Mouse (Mus musculus): ENCODE results near the gene Noxred1.
"Not testable (repeated sequence)": the region's sequence is repeated elsewhere in the genome, so short reads cannot be mapped to it uniquely, and the experiment has no call there.

The Noxred1 gene

DNA sequence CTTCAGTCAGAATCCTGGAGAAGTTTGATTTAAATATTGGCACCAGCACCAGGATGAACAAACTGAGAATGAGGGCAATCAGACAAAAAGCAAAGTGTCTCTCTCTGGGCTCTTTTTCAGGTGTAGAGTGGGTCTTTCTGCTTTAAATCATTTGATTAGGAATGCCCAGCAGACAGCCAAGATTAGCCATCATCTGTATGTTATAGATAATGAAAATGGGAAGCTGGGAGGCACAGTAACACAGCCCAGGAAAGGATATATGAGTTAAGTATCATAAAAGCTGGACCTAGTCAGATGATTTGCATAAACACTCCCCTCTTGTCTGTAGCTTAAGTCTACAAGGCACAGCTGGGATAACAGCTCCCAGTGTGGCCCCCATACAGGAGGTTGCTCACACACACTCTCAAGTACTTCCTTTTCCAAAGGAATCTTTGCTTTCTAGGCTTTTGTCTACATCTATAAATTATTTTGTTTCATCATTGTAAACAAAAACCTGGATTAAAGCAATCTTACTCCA, 8.1 kb downstream of the Noxred1 start:
- in situ Hi-C loops (cut with MboI, MseI): no loop called here

DNA sequence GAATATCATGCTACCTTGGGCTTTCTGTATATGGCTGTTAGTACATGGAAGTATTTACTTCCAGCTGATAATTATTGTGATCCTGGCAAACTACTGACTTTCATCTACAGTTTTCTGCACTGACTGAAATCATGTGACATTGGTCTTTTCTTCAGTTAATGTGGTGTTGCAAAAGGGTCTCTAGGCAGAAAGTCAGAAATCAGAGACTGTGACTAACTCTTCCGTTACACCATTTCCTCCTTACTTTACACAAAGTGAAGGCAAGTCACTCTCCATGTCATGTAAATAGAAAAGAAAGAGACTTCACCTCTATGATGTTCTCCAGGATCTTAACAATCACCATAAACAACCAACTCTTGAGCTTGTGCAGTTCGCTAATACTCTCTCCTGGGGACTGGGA, 8.9 kb downstream of the Noxred1 start:
- in situ Hi-C loops (cut with MboI, MseI): no loop called here

DNA sequence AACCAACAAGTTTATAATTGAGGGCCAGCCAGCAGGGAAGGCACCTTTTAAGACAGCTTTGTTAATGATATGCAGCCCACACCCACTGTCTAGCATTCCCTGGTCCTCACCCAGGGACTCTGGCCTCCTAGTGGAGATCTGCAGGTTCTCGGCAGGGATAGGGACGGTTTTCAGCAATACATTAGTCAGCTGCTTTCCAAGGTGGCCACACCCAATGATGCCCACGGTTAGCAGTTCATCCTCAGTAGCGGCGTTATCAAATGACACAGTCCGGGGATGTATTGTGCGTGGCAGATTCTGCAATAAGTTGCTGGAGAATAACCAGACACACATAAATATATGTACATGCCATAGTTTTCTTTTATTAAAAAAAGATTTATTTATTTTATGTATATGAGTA, 11.7 kb downstream of the Noxred1 start:
- in situ Hi-C loops (cut with MboI, MseI): no loop called here

DNA sequence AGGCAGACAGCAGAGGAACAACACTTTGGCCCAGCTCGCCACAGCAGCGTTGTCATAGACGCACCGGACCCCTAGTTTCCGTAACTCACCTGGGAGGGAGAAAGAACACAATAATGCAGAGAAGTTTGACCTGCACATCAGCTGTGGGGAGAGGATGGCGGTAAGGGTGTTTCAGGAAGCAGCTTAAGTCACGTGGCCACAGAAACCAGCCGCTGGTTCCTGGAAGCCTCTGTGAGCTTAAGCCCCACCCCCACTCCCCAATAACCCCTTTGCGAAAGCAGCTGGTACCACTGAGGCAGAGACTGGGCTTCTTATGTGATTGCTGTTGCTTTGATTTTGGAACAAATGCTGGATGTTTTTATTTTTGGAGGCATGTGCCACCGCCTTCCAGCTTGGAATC, 13.6 kb downstream of the Noxred1 start:
- in situ Hi-C loops (cut with MboI, MseI): no loop called here

DNA sequence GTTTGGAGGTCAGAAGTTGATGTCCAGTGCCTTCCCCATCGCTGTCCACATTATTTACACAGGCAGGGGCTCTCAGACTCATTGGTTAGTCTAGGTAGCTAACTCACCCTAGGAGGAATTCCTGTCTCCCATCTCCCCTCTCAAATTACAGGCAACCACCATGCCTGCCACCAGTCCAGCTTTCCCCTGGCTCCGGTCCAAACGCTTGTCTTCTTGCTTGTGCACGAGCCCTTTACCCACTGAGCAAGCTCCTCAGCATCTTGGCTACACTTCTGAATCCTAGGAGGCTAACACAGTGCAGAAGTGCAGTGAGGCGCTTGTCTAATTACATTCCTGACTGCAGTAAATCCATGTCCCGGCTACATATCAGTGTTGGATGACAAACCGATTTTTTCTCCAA, 19.2 kb downstream of the Noxred1 start:
- in situ Hi-C loops (cut with MboI, MseI): no loop called here

DNA sequence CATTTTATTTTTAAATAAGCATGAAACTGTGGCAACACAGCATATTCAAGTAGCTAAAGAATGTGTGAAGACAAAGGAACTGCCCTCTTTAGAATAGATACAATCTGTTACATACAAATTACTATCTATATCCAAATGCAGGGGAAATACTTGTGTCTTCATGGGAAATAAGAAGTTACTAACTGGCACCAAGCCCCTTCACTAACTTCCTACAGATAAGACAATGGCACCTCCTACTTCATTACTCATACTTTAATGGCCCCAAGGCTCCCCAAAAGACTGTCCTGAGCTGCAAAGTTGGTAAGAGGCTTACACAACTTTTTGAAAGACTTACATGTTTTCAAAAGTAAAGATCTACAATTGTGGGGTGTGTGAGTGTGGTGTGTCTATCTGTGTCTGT, 20.9 kb downstream of the Noxred1 start:
- in situ Hi-C loops (cut with MboI, MseI): no loop called here

DNA sequence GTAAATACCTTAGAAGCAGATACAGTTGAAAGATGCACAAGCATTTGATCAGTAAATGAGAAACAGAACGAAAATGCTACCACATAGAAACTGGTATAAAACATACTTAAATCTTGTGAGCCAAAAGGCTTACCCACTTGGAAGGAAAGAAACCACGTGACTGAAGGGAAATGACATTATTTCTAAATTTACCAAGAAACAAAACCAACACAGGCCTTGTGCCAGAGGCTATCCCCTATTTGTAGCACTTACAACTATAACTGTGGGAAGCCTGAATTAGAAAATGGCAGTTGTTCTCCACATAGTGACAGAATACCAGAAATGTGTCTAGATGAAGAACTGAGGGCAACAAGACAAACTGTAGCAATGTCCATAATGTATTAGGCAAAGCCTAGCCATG, 22.5 kb downstream of the Noxred1 start:
- in situ Hi-C loops (cut with MboI, MseI): no loop called here

DNA sequence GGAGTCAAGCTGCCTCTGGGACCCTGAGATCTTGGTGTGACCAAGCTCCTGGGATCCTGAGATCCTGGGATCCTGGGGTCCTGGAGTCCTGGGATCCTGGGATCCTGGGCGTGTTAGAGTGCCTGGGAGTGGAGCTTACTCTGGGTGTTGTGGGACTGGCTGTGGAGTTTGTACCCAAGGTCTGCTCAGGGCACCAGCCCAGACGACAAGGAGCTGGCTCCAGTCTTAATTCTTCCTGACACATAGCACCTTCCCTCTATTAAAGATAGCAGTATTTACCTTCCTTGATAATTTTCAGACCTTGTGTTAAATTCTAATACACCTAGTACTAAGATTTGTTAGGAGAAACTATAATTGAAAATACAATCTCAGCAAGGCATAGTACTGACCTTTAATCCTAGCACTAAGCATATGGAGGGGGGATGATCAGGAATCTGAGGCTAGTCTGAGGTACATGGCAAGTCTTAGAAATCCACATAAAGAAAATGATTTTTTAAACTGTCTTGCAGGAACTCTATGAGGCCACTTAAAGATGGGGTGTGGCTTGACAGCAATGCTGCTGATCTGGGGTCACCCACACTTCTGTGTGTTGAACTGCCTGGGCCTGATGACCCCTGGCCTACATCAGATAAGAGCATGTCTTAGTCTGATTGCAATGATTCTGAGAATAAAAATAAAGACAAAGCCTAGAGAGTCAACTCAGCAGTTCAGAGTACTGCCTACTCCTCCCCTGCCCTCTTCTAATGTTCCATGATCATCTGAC, 25.5 kb downstream of the Noxred1 start:
- in situ Hi-C loops (cut with MboI, MseI): loop anchor here (5.0 kb wide), 1 partner anchor 76 kb away; no protein-coding TSS in a partner anchor

DNA sequence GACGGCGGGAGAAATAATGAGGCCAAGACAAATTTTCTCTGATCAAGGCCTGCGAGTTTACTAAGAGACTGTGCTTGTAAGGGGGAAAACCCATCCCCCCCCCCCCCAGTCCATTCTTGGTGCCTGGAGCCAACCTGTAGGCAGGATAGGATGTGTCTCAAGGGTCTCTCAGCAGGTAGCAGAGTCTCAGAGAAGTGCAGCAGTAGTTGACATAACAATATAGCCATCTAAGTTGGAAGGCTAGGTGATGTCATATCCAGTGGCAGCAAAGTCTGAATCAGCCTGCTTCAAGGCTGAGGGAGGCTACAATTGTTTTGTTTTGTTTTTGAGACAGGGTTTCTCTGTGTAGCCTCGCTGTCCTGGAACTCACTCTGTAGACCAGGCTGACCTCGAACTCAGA, 32.7 kb downstream of the Noxred1 start:
- in situ Hi-C loops (cut with MboI, MseI): not testable (repeated sequence)

DNA sequence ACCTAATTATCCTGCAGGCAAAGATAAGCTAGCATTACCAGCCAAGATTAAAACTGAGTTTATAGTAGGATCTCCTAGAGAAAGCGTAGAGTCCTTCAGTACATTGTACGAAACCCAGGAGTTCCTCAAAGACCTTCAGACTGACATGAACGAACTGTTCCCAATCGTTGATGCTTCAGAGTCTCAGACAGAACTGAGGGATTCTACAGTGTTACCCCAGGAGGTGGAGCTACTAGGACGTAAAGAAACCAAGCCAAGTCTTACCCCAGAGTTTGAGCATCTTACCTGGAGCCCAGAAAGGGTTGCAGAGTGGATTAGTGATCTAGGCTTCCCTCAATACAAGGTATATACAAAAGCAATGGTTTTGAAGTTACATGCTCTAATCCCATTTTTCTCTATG, 36.8 kb downstream of the Noxred1 start:
- in situ Hi-C loops (cut with MboI, MseI): no loop called here

DNA sequence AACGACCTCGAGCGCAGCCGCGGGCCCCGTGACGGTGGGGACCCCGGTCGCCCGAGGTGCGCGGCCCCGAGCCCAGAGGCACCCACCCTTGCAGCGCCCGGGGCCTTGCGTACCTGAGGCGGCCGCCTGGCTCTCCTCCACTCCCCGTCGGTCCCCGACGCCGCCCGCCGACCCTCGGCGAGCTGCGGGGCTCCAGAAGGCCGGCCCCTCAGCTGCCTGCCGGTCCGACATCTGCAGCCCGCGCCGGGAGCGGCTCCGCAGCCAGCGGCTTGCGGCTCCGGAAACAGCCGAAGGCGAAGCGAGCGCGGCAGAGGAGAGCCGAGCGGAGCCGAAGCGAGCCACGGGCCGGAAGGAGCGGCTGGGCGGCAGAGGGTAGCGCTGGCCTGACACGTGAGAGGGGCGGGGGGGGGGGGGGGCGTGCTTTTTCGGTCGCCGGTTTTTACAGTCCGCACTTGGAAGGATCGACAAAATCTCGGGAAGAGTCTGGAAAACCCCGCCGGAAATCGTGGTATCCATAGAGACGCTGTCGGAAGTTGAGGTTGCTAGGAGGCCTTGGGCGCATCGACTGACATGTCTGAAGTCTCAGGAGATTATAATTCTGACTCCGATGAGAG, 38.5 kb downstream of the Noxred1 start, which contains the start of gene Tmed8:
Gene Tmed8 (minus strand): TSS at position 482 of the 614 bp plus-strand sequence.
- in situ Hi-C loops (cut with MboI, MseI): loop anchor here (5.0 kb wide), 1 partner anchor 62 kb away; no protein-coding TSS in a partner anchor

DNA sequence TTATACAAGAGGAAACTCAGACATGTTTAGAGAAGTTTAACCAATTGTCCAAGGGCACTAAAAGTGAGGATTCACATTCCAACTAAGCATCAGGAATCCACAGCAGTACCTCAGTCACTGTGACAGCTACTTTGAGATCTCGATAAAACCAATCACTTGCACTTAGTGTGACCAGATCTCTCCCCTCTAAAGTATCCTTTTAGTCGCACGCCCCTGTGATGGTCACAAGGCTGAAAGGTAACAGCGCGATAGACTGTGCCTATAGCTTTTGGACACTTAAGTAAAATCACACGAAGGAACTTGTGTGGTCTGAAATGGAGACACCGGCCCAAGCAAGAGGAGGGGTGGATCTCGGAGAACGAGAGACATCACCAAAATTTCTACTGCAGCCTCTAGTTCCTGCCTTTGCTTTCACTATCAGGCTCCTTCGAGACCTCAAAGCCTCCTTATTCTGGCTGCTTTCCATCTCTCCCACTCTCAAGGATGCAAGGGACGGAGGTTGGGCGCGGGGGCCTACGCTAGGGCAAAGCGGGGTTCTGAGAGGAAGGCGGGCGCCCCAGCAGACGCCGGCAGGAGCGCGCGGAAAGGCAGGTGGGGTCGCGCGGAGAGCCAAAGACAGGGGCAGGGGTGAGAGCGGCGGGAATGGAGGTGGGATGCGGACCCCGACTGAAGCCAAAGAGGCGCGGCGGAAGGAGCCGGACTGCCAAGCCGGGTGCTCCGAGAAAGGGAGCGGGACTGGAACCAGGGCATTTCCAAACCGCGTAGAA, 39.1 kb downstream of the Noxred1 start, which contains the start of gene Samd15:
Gene Samd15 (plus strand): TSS at position 518 of the 767 bp plus-strand sequence.
- in situ Hi-C loops (cut with MboI, MseI): loop anchor here (5.0 kb wide), 1 partner anchor 63 kb away; no protein-coding TSS in a partner anchor

DNA sequence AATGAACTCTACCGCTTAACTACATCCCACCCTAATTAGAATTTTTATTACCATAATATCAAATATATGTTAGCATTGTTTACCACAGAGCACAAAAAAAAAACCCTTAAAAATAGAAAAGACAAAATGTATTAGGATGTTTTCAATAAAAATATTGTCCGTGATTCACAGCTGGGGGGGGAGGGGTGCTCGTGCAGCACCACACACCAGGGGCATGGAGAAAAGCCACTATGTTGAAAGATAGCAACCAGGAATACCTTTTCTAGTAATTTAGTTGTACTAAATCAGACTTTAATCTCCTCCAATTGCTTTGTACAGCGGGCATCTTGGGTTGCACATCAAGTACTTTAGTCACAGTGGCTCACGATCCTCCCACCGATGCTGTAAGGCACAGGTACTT, 39.7 kb downstream of the Noxred1 start:
- in situ Hi-C loops (cut with MboI, MseI): loop anchor here (5.0 kb wide), 1 partner anchor 64 kb away; no protein-coding TSS in a partner anchor

DNA sequence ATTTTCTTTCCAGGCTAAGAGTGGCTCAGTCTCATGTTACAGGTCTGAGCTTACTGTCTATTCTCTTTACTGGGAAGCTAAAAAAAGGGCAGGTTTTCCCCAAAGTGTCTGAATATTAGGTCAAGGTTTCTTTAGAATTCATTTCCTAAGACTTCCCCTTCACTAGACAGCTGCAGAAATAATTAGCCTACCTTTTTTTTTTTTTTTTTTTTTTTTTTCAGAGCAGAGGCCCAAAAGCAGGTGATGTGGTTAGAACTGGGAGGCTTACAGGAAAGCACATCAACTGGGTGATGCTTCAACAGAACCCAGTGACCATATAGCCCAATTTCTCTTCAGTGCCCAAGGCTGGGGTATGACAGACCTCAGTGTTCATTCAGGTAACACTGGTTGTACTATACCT, 42.2 kb downstream of the Noxred1 start:
- in situ Hi-C loops (cut with MboI, MseI): loop anchor here (5.0 kb wide), 1 partner anchor 66 kb away; no protein-coding TSS in a partner anchor

DNA sequence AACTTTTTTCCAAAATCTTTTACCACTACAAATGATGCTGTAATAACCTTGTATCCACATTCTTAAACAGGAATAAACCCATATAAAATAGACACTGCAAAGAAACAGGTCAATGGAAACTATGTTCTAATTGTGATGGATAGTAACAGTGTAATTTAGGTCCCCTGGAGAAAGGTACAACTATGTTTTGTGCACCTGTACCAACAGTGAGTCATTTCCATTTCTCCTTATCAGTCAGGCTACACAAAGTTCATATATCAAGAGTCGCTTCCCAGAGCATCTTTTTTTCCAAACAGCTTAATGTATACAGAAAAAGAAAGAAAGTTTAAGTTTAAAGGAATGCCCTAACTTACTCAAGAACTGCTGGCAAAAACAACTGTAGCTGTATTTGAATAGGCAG, 43.5 kb downstream of the Noxred1 start:
- in situ Hi-C loops (cut with MboI, MseI): loop anchor here (5.0 kb wide), 1 partner anchor 67 kb away; no protein-coding TSS in a partner anchor

DNA sequence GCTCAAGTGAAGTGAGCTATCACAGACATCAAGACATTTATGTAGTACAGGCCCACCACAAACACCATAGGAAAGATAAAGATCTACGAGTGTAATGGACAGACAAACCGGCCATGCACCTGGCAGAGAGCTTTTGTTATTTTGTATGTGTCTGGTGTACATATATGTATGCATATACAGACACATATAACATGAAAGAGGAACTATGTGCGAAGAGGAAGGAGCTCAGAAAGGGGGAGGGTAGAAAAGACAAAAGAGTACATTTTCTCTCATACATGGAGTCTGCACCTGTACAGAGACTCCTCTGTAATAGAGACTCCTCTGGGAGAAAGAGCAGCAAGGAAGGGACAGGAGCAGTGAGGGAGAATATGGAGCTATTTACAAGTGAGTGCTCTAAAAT, 45.5 kb downstream of the Noxred1 start:
- in situ Hi-C loops (cut with MboI, MseI): no loop called here

DNA sequence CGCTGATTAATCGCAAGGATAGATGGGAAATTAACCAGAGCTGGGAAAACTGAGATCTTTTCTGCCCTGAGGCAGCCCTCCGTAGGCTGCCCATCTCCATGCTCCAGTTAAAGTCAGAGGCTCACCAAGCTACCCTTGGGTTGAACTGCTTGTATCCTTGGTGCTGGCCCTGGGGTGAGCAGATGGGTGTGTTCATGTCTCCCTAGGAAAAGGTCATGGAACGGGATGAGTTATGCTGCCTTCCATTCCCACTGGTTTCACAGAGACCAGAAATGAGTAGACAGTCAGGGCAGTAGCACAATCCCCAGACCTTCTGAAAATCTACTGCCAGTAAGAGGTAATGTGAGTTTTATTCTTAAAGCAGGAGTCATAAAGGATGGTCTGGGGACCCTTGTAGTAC, 60.9 kb downstream of the Noxred1 start:
- in situ Hi-C loops (cut with MboI, MseI): no loop called here

DNA sequence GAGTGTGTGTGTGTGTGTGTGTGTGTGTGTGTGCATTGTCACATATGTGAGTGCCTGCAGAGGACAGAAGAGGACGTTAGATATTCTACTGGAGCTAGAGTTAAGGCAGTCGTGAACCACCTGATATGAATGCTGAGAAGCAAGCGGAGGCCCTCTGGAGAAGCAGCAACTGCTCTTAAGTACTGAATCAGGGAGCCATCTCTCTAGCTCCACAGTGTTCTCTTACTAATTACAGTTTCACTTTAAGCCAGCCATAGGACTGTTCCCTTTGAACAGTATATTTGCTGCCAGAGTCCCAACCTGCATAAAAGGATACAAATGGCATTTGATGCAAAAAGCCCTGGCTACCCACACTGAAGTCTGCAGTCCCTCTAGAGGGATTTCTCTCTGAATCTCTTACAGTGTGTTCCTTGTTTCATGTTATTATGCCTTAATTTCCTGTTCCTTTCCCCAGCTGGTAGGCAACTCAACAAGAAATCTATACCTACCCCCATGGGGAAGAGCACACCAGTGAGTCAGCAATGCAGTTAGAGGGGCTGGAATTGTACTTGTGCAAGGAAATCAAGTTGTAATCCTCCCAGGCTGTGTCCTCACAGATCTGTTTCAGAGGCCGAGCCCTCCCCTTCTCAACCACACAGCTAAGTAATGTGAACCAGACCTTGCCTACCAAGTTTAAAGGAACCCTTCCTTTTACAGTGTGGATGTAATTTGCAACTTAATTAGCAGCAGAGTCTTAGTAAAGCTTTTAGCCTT, 63.2 kb downstream of the Noxred1 start:
- in situ Hi-C loops (cut with MboI, MseI): no loop called here
